Mouse (Mus musculus): ENCODE measurements around the gene Shc4.

DNA sequence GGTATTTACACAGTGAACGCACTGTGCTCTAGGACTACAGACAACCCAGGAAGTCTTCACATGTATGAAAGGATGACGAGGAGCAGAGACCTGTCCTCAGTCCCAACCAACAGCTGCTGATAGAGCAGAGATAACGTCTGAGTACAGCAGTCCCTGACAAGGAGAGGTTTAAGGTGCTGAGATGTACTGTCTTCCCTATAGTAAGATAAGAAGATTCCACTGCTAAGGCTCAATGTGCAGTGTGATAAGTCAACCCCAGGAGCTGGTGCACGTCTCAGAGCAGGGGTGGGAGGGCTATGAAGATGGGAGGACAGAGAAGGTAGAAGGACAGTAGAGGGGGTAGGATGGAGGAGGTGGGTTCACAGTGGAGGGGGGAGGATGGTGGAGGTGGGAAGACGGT lies 142.9 kb downstream of the Shc4 start:
- TF ChIP-seq CTCF (IDR thresholded peaks at IDR 0.05; ENCODE audit: low read depth), result no peak
- no peak for TF ChIP-seq EP300 (IDR thresholded peaks at IDR 0.05; ENCODE audit: low read depth)

All from heart, postnatal 0 days (tissue).